Mouse (Mus musculus): ENCODE data around the gene Ceacam20.
"Not testable (repeated sequence)": the region's sequence is repeated elsewhere in the genome, so short reads cannot be mapped to it uniquely, and the experiment has no call there.

Gene Ceacam20

DNA sequence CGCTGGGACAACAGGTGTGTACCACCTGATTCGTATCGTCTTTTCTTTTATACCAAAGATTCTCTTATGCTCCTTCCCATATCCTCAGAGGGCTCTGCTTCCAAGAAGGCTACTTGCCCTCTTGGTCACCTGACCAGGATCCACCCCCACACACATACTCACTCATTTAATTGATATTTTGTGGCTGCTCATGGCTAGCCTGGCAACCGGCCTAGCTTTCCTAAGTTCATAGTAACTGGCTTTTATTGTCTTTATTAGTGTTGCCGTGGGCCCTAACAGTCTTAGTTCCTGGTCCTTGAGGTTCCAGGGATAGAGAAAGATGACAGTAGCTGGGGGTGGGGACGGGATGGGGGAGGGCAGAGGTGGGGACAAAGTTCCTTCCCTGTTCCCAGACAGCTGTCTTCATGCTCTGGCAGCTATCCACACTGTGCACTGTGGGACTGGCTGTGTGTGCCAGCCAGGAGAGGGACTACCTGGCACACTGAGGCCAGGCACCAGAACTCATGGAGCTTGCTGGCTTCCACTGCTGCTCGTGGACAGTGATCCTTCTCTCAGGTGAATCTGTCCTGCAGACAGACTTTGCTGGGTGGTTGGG lies at the start of gene Ceacam20:
TSS of gene Ceacam20 (plus strand) at position 428 of the 595 bp plus-strand sequence.
- DNase-seq (ENCODE audit: extremely low spot score, low spot score): no peak

DNA sequence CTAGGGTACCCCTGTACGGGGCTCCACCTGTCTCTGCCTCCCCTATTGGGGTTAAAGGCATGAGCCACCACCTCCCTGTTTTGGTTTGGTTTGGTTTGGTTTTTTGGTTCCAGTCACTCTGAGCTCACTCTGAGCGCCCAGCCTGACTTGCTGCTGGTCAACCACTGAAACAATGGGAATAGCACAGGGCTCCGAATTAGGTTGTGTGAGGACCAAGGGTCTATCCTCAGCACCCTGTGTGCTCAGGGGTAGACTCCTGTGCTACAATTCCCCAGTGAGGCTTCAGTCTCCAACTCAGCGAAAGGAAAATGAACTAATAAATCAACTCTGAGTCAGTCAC lies 45.1 kb upstream of the Ceacam20 start:
- no peak for DNase-seq (ENCODE audit: extremely low spot score, low spot score)

DNA sequence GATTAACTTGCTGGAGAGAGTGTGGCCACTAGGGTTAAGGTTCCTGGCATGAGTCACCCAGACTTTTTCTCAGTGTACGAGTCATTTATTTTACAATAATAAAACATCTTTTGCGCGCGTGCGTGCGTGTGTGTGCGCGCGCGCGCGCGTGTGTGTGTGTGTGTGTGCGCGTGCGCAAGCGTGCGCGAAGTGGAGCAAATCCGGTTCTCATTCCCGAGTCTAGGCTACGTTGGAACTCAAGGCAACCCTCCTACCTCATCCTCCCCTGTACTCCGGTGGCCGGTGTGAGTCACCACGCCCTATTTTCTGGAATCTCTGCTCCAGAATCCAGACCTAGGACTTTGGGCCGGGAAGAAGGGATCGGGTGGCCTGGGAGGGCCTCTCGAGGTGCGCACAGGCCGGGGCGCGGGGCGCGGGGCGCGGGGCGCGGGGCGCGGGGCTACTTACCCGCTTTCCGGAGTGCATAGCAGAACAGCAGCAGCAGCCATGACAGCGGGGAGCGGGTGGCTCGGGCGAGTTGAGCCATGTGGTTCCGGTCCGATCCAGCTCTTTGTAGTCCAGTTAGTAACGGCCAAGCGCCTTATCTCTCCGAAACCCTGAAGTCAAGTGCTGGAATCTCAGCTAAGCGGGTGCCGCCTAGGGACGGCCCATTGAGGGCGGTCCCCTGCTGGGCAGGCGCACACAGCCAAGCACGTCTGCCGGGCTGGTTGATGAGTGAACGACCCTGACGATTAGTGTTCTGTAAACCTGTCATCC lies 44.5 kb upstream of the Ceacam20 start, which contains the start of gene Pvr:
TSS of gene Pvr (minus strand) at position 655 of the 756 bp plus-strand sequence.
- peak; percentile 79 for DNase-seq (ENCODE audit: extremely low spot score, low spot score)

DNA sequence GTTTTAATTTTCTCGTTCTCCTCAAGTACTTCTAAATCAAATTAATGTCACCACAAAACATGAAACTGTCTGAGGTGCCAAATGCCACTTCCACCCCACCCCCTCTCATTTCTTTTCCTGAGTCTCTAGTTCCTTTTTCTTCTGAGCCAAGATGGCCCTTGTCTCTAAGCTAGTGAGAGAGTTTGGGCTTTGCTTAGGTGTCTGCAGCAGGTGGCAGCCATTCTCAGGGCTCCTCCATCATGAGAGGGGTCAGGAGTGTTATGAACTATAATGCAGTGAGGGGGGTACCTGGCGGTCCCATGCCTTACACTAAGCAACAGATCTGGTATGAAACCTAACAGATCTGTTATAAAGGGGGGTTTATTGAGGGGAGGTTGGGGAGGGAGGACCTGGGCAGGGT lies 41.9 kb upstream of the Ceacam20 start:
- no peak for DNase-seq (ENCODE audit: extremely low spot score, low spot score)

DNA sequence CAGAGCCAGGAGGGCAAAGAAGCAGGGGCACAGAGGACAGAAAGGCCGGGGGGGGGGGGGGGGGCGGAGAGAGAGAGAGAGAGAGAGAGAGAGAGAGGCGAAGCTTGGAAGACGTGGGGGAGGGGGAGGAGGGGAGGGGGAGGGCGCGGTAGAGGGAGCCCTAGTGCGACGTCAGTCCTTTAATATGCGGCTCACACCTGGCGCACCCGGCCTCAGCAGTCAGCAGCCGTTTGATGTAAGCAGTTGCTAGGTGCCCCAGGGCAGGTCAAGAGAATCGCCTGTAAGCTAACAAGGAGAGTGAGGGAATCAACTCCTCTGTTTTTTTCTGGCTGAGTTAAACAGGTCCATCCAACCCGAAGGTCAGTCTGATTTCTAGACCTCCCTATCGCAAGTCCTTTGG lies 41.4 kb upstream of the Ceacam20 start:
- no peak for DNase-seq (ENCODE audit: extremely low spot score, low spot score)

DNA sequence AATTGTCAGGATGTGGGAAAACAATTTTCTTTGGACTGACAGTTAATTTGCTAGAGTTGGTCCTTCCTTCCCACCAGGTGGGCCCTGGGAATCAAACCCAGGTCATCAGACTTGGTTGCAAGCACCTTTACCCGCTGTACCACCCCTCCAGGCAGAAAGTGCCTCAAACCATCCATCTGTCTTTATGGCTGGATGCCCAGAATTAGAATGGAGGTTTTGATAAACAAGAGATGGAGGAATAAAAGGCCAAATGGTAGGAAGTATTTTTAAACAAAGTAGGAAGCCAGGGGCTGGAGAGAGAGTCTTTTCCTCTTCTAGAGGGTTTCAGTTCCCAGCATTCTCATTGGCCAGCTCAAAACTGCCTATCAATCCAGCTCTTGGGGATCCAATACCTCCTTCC lies 39.8 kb upstream of the Ceacam20 start:
- DNase-seq (ENCODE audit: extremely low spot score, low spot score): no peak

DNA sequence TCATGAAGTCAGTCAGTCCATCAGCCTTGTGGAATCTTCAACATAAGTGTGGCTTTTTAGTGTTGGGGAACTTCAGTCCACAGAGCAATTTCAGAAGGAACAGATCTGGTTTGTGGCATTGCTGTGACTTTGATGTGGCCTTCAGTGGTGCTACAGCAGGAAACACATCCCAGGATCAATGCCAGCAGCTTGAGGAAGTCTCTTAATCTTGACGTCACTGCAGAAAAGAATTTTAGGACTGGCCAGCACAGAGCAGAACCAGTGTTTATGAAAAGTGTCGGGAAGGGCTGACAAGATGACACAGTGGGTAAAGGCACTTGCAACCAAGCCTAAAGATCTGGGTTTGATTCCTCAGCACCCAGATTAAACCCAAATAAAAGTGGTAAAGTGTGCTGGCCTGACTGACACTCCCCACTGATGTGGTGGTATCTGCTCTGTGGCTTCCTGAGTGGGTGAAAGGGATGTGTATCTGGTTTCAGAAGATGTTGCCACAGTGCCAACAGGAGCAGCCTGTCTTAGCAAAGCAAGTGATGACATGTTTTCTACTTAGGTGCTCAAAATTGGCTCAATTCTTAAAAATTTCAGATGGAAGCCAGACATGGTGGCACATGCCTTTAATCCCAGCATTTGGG lies 38.2 kb upstream of the Ceacam20 start:
- DNase-seq (ENCODE audit: extremely low spot score, low spot score): no peak

DNA sequence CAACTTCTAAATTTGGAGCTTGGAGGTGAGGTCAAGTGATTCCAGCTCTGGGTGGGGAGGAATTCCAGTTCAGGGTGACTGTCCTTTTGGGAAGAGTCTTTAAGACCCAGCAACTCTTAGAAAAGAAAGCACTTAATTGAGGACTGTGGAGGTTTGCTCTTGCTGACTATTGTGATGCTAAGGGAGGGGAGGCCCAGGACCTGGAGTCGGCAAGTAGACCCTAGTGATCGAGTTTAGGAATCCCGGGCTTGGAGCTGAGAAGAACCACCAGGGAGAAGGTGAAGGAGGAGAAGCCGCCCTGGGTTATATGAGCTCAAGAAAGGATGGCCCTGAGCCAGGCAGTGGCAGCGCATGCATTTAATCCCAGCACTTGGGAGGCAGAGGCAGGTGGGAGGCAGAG lies 36.7 kb upstream of the Ceacam20 start:
- no peak for DNase-seq (ENCODE audit: extremely low spot score, low spot score)

DNA sequence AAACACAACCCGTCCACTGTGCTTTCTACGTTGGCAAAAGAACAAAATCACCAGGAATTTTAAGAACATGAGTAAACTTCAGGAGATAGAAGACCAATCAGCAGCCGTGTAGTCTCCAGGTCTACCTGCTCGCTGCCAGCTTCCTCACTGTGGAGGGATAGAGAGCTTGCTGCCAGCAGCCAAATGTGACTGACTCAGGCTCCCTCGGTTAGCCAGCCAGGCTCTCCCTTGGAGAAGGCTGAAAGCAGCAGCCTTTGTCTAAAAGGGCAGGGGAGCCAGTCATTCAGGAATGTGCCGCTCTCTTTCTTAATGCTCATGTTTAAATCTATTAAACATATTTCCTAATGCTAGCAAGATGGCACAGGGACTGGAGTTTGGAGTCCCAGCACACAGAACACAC lies 34.7 kb upstream of the Ceacam20 start:
- not testable (repeated sequence) for DNase-seq (ENCODE audit: extremely low spot score, low spot score)

DNA sequence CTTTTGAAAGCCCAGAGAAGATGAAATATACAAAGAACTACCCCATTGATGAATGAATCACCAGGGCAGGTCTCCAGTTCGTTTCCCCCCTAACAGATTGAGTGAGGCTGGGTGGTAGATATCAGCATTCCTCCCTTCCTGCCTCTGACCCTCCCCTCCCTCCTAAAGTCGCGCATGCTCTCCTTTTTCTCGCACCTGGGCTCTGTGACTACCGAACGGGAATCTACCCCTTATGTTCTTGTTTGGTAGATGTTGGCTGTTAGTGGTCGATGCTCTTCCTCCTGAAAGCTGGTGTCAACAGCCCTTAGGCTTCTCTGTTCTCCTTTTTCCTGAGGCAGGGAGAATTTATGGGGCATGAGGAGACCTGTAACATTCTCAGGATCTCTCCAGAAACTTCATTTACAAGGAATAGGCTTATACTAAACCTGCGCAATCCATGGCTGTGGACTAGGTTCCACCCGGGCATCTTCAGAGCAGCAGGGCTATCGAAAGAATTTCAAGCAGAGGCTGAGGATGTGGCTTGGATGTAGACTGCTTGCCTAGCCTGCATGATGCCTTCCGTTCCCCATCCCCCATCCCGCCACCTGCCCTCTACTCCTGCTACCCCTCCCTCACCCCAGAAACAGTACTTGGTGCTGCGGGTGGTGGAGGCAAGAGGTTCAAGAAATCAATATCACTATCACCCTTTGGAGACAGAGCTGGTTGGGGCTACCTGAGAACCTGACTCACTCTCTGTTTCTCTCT lies 32.9 kb upstream of the Ceacam20 start:
- DNase-seq (ENCODE audit: extremely low spot score, low spot score): no peak

DNA sequence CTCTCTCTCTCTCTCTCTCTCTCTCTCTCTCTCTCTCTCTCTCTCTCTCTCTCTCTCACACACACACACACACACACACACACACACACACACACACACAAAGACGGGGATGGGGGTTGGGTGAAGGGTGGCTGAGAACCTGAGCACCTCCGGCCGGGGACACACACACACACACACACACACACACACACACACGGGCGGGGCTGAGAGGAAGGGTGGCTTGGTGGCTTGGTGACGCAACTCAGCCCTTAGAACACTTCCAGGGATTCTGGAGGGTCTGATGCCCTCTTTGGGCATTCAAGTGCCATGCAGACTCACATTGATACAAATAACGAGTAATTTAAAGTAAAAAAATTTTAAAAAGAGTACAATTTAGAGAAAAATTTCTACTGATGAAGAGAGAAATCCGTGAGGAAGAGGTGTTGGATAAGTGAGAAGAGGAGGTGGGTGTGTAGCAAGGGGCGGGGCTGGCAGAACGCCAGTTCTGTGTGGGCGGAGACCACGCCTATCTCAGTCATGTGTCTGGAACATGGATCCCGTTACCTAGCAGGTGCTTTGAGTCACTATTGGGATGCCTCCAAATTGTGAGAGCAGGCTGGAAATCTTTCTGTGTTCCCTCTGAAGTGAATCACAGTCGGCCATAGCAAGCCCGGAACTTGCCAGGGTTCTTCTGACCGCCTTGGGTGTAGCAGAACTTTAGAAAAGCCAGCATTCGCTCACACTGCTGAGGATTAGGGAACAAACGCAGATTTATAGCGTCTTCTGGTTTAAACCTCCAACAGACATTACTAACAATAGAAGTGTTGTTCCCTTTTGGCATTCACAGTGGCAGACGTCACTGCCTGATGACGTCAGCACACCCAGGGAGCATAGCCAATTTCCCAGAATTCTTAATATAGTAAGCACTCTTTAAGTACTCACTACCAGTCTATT lies 32.1 kb upstream of the Ceacam20 start:
- no peak for DNase-seq (ENCODE audit: extremely low spot score, low spot score)

DNA sequence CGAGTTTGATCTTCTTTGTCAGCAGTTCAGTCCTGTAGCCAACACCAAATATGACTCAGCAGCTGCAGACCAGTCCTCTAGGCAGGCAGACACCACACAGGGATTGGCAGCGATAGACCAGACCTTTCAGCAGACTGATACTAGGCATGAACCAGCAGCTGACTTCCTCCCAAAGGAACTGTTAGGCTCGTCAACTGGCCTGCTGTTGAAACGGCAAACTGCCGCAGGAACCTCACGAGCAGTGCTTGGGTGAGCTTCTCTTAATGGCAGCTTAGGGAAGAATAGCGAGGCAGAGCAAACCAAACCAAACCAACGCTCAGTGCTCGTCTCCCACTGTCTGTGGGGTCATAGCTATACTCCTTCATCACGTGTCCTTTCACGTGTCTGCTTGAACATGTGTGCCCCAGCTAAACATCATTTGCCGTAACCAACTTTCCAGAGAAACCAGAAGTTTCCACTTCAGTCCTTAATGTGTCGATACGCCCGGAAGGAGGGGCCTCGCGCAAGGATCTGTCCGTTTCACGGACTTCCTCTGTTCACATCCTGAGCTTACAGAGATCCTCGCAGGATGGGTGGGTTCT lies 30.0 kb upstream of the Ceacam20 start:
- no peak for DNase-seq (ENCODE audit: extremely low spot score, low spot score)

DNA sequence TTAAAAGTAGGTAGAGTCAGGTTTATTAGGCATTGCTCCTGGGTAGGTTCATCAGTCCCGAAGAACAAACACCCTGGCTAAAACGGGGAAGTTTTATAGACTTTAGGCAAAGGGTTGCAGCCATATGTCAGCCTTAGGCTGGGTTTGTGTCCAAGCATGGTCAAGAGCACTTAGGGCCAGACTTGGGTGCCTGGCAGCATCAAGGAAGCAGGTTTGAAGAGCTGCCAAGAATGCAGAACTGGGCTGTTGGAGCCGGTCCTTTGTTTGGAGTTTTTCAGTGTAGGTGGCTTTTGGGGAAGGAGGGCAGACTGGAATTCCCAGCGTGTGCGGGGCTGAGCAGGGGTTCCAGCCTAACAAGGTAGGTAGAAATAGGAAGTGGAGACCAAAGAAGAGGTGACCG lies 29.3 kb upstream of the Ceacam20 start:
- no peak for DNase-seq (ENCODE audit: extremely low spot score, low spot score)

DNA sequence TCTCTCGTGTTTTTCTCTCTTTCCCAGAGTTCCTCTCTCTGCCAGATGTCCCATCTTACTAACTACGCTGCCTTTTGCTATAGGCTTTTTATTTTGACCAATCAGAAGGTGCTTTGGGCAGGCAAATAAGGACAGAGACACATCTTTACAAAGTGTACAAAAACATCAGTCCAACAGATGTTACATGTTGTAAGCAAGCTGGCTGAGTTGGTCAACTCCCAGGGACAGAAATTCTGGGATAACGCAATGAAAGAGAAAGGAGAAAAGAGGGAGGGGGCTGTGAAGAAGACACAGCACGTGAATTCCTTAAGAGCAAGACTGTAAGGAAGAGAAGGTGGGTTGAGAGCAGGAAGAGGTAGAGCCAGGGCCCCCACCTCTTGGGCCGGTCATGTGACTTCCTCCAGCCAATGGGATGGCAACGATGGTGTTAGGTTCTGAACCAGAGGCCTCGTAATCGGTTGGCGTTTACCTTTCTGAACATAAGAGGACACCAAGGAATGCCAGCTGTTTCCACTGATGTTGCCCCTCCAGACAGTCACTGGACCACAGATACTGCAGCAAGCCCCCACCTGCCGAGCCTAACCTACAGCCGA lies 27.9 kb upstream of the Ceacam20 start:
- no peak for DNase-seq (ENCODE audit: extremely low spot score, low spot score)

DNA sequence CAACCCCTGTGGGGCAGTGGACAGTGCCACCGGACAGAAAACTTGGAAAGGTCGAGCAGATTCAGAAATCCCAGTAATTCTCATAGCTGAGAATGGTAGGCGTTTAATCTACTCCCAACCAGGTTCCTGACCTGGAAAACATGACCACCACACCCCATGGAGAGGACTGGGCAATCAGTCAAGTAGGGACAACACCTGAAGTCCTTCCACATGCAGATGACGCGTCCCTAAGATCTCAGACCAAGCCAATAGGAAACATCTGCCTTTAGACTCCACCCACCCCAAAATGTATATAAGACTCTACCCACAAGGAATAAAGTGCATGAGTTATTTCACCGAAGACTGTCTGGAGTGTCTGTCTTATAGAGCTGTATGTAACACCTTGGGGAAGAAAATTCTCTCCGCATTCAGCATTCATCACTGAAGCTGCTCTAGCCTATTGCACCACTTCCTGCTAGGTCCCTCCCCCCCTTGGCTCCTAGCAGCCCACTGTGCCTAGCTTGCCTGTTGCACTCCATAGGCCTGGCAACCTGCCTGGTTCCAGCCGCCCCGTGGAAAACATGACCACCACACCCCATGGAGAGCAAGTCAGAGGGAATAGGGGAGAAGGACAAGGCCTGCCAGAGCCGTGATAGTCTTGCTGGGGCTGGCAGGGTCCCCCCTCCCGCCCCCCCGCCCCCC lies 25.5 kb upstream of the Ceacam20 start:
- no peak for DNase-seq (ENCODE audit: extremely low spot score, low spot score)

DNA sequence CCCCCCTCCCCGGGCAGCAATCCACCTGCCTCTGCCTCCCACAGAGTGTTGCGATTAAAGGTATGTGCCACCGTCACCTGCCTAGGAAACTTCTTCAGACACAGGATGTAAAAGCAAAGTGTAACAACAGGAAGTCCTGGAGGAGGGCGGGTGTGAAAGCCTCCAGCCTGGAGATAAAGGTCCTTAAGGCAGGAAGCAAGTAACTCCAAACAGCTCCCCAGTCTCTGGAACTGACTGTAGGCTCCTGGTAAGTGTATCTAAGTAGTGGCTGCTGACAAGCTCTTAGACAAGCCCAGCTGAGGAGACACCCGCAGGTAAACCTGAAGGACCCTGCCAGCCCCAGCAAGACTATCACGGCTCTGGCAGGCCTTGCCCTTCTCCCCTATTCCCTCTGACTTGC lies 25.0 kb upstream of the Ceacam20 start:
- no peak for DNase-seq (ENCODE audit: extremely low spot score, low spot score)

DNA sequence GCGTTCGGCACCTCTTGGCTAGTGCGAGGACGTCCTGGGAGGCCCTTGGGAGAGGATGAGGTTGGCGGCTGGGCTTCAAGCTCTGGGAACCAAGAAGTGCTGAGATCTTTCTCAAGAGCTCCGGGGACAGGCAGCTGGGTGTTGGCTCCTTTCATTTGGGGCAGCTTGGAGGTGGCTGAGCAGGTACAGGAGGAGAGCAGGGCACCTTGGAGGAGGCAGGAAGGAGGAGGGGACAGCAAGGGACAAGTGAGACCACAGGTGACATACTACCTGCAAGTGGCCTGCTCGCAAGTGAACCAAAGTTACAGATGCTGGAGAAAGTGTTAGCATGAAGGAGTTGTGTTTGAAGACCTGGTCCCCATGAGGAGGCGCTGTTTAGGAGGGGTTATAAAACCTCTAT lies 20.5 kb upstream of the Ceacam20 start:
- DNase-seq (ENCODE audit: extremely low spot score, low spot score): no peak

DNA sequence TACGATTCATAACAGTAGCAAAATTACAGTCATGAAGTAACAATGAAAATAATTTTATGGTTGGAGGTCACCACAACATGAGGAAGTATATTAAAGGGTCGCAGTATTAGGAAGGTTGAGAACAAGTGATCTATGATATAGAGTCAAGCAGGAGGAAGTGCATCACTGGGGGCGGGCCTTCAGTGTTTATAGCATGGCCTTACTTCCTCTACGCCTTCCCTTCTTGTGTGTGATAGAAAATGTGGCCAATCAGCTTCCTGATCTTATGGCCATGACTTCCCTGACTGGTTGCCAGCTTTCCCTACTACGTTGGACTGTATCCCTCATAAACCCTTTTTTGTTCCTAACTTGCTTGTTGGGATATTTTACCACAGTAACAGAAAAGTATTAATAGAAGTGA lies 20.0 kb upstream of the Ceacam20 start:
- DNase-seq (ENCODE audit: extremely low spot score, low spot score): no peak

DNA sequence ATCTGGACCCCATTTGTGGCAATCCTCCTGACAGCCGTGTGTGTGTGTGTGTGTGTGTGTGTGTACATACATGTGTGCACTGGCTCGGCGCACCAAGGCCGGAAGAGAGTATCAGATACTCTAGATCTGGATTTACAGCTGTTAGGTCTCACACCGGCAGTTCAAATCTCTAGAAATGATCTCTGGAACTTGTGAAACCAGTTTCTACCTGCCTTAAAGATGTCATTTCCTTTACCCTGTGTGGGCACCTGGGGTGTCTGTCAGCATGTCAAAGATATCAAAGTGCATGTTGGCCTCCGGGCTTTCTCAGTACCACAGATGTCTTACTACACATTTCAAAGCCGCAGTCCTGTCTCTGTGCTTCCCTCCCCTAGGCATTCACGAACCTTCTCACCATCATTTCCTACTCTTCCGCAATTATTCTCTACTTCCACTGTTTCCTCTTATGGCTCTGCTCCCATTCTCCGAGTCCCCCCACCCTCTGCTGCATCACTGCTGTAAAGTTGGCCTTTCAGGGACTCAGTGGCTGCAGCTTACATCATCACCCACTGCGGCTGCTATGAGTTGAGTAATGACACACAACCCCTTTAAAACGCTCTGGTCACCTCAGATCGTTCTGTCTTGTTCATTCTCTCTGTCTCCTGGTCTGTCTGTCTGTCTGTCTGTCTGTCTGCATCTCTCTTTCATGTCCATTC lies 19.2 kb upstream of the Ceacam20 start:
- DNase-seq (ENCODE audit: extremely low spot score, low spot score): no peak
